Mouse (Mus musculus): Measurements from ENCODE around the gene Prss28. TPM values are rescaled to one million over a fixed set of nuclear protein-coding genes. Genes with fewer than 3 reads are reported as not detected.

Prss28 gene
- total RNA-seq, 2 experiments from 2014 or later: not detected

- DNase-seq: no peak
Observed at GRCm38 (mm10) chr17:25341490-25341889, 33.0 kb downstream of the Prss28 start.

- no peak for DNase-seq
Observed at GRCm38 (mm10) chr17:25345462-25345861, 37.0 kb downstream of the Prss28 start, which contains the start of gene Tpsab1. Tpsab1 (minus strand) TSS chr17:25345562.

GRCm38 (mm10) chr17:25361291-25361690, 52.8 kb downstream of the Prss28 start:
- DNase-seq: no peak

Other genes starting within 250 kb of the Prss28 start
- 10 to 100 TPM; 23.1 to 31.8 TPM for gene Tmem204, start 225.1 kb upstream of the Prss28 start, total RNA-seq (2021)
- gene Telo2, start 192.7 kb upstream of the Prss28 start, total RNA-seq (2021): 10 to 100 TPM; 17.6 to 30.4 TPM
- gene Ptx4, start 187.9 kb upstream of the Prss28 start, total RNA-seq (2021): under 1 TPM; 0.18 to 0.69 TPM
- gene Clcn7, start 175.3 kb upstream of the Prss28 start, total RNA-seq (2021): 10 to 100 TPM; 29.8 to 33.3 TPM
- not detected for gene Ccdc154, start 146.2 kb upstream of the Prss28 start, total RNA-seq (2021)
- gene Gm38655, start 133.2 kb upstream of the Prss28 start, total RNA-seq (2021): not detected
- 10 to 100 TPM; 19.8 to 24.3 TPM for gene BC003965, start 124.1 kb upstream of the Prss28 start, total RNA-seq (2021)
- 10 to 100 TPM; 12.3 to 19.8 TPM for gene Unkl, start 120.2 kb upstream of the Prss28 start, total RNA-seq (2021)
- gene Gnptg, start 68.5 kb upstream of the Prss28 start, total RNA-seq (2021): 10 to 100 TPM; 30.6 to 30.7 TPM
- gene Tsr3, start 68.5 kb upstream of the Prss28 start, total RNA-seq (2021): 10 to 100 TPM; 22.1 to 22.6 TPM
- 10 to 100 TPM in 1 of 2 experiments, 1 to 10 TPM in 1; 6.4 to 11.8 TPM for gene Baiap3, start 52.3 kb upstream of the Prss28 start, total RNA-seq (2021)
- gene Ube2i, start 34.0 kb upstream of the Prss28 start, total RNA-seq (2021): 100 to 1,000 TPM; 221 to 242 TPM
- gene Prss34, start 10.3 kb upstream of the Prss28 start, total RNA-seq (2021): 1 to 10 TPM; 1.8 to 2.4 TPM
- gene Prss29, start 10.0 kb downstream of the Prss28 start, total RNA-seq (2021): not detected
- gene Tpsab1, start 36.9 kb downstream of the Prss28 start, total RNA-seq (2021): 1 to 10 TPM; 3.5 to 4.0 TPM
- 10 to 100 TPM in 1 of 2 experiments, 1 to 10 TPM in 1; 9.8 to 11.1 TPM for gene Tpsb2, start 57.7 kb downstream of the Prss28 start, total RNA-seq (2021)
- gene Tpsg1, start 60.6 kb downstream of the Prss28 start, total RNA-seq (2021): not detected
- 10 to 100 TPM; 23.5 to 46.0 TPM for gene Cacna1h, start 125.1 kb downstream of the Prss28 start, total RNA-seq (2021)
- gene Tekt4, start 146.0 kb downstream of the Prss28 start, total RNA-seq (2021): not detected
- under 1 TPM in 1 of 2 experiments, not detected in 1; 0.15 TPM for gene Sstr5, start 188.6 kb downstream of the Prss28 start, total RNA-seq (2021)